In genomic region chr2:71336631-71337030, GRCm38 (mm10) we compare ENCODE assay signal across 31 mouse cellular contexts. TPM values are rescaled to one million over a fixed set of nuclear protein-coding genes. Genes with fewer than 3 reads are reported as not detected.
DNase-seq lines count a peak whose midpoint lies in the region; ATAC-seq and TF ChIP-seq lines count a peak whose summit lies in the region.
"Had no signal": no experiment of that assay in that cellular context is flagged by ENCODE, and none has a peak within 500 bp of the region (broad histone marks: within the 10 kb centered on the region; RNA-seq: fewer than 3 reads in every experiment).

No protein-coding gene starts in this region.

- H3K4me1 ChIP-seq in liver, embryonic 14.5 days (replicated peaks; ENCODE audit: control insufficient read depth in 2 of 2, insufficient read depth in 2 of 2, low read length in 1 of 2) = peaks cover 0 to 12% of the 10 kb centered on the region in 2 experiments; a peak in 1 of 4 replicates
- no peaks in the 10 kb centered on the region for H3K4me1 ChIP-seq in liver, postnatal 0 days (ENCODE audit: insufficient read depth)
- H3K4me1 ChIP-seq in MEL (ENCODE audit: control insufficient read depth in 1 of 2, insufficient read depth in 2 of 2, low read length in 2 of 2) = peaks cover 15 to 22% of the 10 kb centered on the region in 2 experiments
- H3K4me1 ChIP-seq in lung, adult 2 months (ENCODE audit: control insufficient read depth, insufficient read depth, low read length) = no peaks in the 10 kb centered on the region; the same call in 1 of the 2 replicates
- H3K4me1 ChIP-seq: embryonic facial prominence, embryonic 10.5 days; embryonic facial prominence, embryonic 13.5 days; forebrain, embryonic 12.5 days; forebrain, embryonic 15.5 days had no signal

- TF ChIP-seq POLR2A in MEL (IDR thresholded peaks at IDR 0.05; ENCODE audit: control insufficient read depth in 1 of 2, insufficient read depth in 1 of 2, low read depth in 1 of 2, low read length in 2 of 2, poor library complexity in 1 of 2) = no peak
- TF ChIP-seq POLR2A in lung, adult 2 months (IDR thresholded peaks at IDR 0.05; ENCODE audit: borderline replicate concordance, extremely low read depth, low read depth, low read length) = no peak

- TF ChIP-seq EP300 in liver, embryonic 14.5 days (IDR thresholded peaks at IDR 0.05; ENCODE audit: low read depth) = no peak
- TF ChIP-seq EP300 in liver, postnatal 0 days (IDR thresholded peaks at IDR 0.05; ENCODE audit: low read depth) = no peak
- no peak for TF ChIP-seq EP300 in MEL (IDR thresholded peaks at IDR 0.05; ENCODE audit: low read depth in 1 of 2, low read length in 2 of 2)

- H3K27ac ChIP-seq in liver, embryonic 14.5 days = no peak overlapping the region
- no peak overlapping the region for H3K27ac ChIP-seq in liver, postnatal 0 days (ENCODE audit: low read depth)
- H3K27ac ChIP-seq in MEL (ENCODE audit: control insufficient read depth, low read depth, low read length) = peak overlapping the region; percentile 95; the same call in 1 of the 2 replicates
- H3K27ac ChIP-seq: embryonic facial prominence, embryonic 10.5 days; embryonic facial prominence, embryonic 13.5 days; forebrain, embryonic 12.5 days; forebrain, embryonic 15.5 days; heart, embryonic 15.5 days; hindbrain, embryonic 14.5 days; hindbrain, postnatal 0 days had no signal

- H3K4me3 ChIP-seq in liver, embryonic 14.5 days (ENCODE audit: insufficient read depth in 1 of 2, low read depth in 2 of 2, low read length in 2 of 2) = no peak overlapping the region
- no peak overlapping the region for H3K4me3 ChIP-seq in liver, postnatal 0 days (ENCODE audit: low read depth, low read length)
- H3K4me3 ChIP-seq in MEL (ENCODE audit: control insufficient read depth in 1 of 2, insufficient read depth in 1 of 2, low read depth in 2 of 2, low read length in 2 of 2) = no peak overlapping the region
- no peak overlapping the region for H3K4me3 ChIP-seq in lung, adult 2 months (replicated peaks; ENCODE audit: extremely low read depth, low read depth, low read length)
- H3K4me3 ChIP-seq: embryonic facial prominence, embryonic 10.5 days; embryonic facial prominence, embryonic 13.5 days; erythroblast, embryonic 14.5 days; forebrain, embryonic 12.5 days; forebrain, embryonic 15.5 days; heart, embryonic 12.5 days; heart, embryonic 15.5 days had no signal

- no peaks in the 10 kb centered on the region for H3K27me3 ChIP-seq in liver, embryonic 14.5 days (ENCODE audit: control insufficient read depth, insufficient read depth, low read length)
- H3K27me3 ChIP-seq in liver, postnatal 0 days (ENCODE audit: insufficient read depth, low read length) = no peaks in the 10 kb centered on the region
- no peaks in the 10 kb centered on the region for H3K27me3 ChIP-seq in MEL (ENCODE audit: control insufficient read depth in 1 of 2, insufficient read depth in 2 of 2, low read length in 2 of 2)
- H3K27me3 ChIP-seq: embryonic facial prominence, embryonic 13.5 days; forebrain, embryonic 12.5 days; forebrain, embryonic 15.5 days; heart, embryonic 12.5 days; heart, embryonic 15.5 days had no signal

- H3K9me3 ChIP-seq in liver, embryonic 14.5 days (ENCODE audit: control insufficient read depth, low read length) = no peaks in the 10 kb centered on the region
- no peaks in the 10 kb centered on the region for H3K9me3 ChIP-seq in liver, postnatal 0 days (ENCODE audit: low read length)
- H3K9me3 ChIP-seq in MEL (replicated peaks; ENCODE audit: insufficient read depth, low read length) = no peaks in the 10 kb centered on the region
- H3K9me3 ChIP-seq: embryonic facial prominence, embryonic 10.5 days; embryonic facial prominence, embryonic 13.5 days; forebrain, embryonic 12.5 days; forebrain, embryonic 15.5 days; G1E; heart, embryonic 12.5 days; heart, embryonic 15.5 days had no signal

- H3K9ac ChIP-seq in liver, embryonic 14.5 days (replicated peaks) = no peak overlapping the region
- no peak overlapping the region for H3K9ac ChIP-seq in liver, postnatal 0 days (replicated peaks)
- peak overlapping the region; percentile 24 for H3K9ac ChIP-seq in MEL (ENCODE audit: control insufficient read depth, low read depth, low read length, poor library complexity, severe bottlenecking)
- H3K9ac ChIP-seq: embryonic facial prominence, embryonic 13.5 days; forebrain, embryonic 12.5 days; forebrain, embryonic 15.5 days; heart, embryonic 12.5 days; heart, embryonic 15.5 days; hindbrain, embryonic 14.5 days had no signal

- DNase-seq in adrenal gland, adult 2 months = peak; percentile 43
- DNase-seq in adrenal gland, postnatal 36 days = no peak
- DNase-seq in liver, embryonic 14.5 days (ENCODE audit: low read depth in 3 of 3, low spot score in 3 of 3) = no peak
- no peak for DNase-seq in liver, postnatal 0 days
- DNase-seq in MEL (ENCODE audit: low read depth, low spot score) = peak; percentile 29
- DNase-seq in MN1 (ENCODE audit: low spot score) = no peak
- no peak for DNase-seq in lung, adult 2 months
- DNase-seq: adrenal gland, postnatal 10 days; cerebellum, adult 11-12 months; cerebellum, adult 8-10 months; cerebellum, postnatal 10 days; cerebellum, postnatal 36 days; embryo, embryonic 11 days; gastrocnemius, postnatal 14 days; heart, adult 18-20 months; heart, postnatal 10 days; heart, postnatal 4 days had no signal

- no peak for ATAC-seq in liver, embryonic 14.5 days (ENCODE audit: insufficient read depth)
- no peak for ATAC-seq in liver, postnatal 0 days
- ATAC-seq in megakaryocyte, adult 5-6 weeks (ENCODE audit: poor library complexity, severe bottlenecking) = no peak
- ATAC-seq: activated CD4-positive, CD25-positive, alpha-beta regulatory T cell, adult 4 months; forebrain, embryonic 15.5 days; hindbrain, postnatal 0 days; inflammation-experienced regulatory T-cells, adult 6 months; intestine, embryonic 16.5 days had no signal

- H3K36me3 ChIP-seq in liver, embryonic 14.5 days (replicated peaks; ENCODE audit: control insufficient read depth, insufficient read depth, low read depth) = no peaks in the 10 kb centered on the region
- H3K36me3 ChIP-seq in liver, postnatal 0 days (replicated peaks; ENCODE audit: insufficient read depth, low read length) = peaks cover 2% of the 10 kb centered on the region; the same call in 1 of the 2 replicates
- H3K36me3 ChIP-seq in MEL (ENCODE audit: control insufficient read depth in 1 of 2, insufficient read depth in 2 of 2, low read length in 2 of 2) = peaks cover 0 to 29% of the 10 kb centered on the region in 2 experiments; a peak in 2 of 4 replicates

- no peak for TF ChIP-seq RAD21 in MEL (IDR thresholded peaks at IDR 0.05; ENCODE audit: low read depth, low read length)

- H3K79me2 ChIP-seq in MEL (ENCODE audit: control insufficient read depth, insufficient read depth, low read length, poor library complexity) = peaks cover 5% of the 10 kb centered on the region

- peak overlapping the region; percentile 15 for H3K4me2 ChIP-seq in liver, embryonic 14.5 days (ENCODE audit: low read depth)
- no peak overlapping the region for H3K4me2 ChIP-seq in liver, postnatal 0 days (ENCODE audit: low read depth, low read length)
- H3K4me2 ChIP-seq: embryonic facial prominence, embryonic 13.5 days; forebrain, embryonic 12.5 days; forebrain, embryonic 15.5 days; heart, embryonic 12.5 days; heart, embryonic 15.5 days; hindbrain, embryonic 14.5 days had no signal

- no peak for TF ChIP-seq CTCF in liver, embryonic 14.5 days (IDR thresholded peaks at IDR 0.05; ENCODE audit: low read depth)
- TF ChIP-seq CTCF in liver, postnatal 0 days (IDR thresholded peaks at IDR 0.05; ENCODE audit: low read depth) = no peak
- no peak for TF ChIP-seq CTCF in MEL (IDR thresholded peaks at IDR 0.05 in 2 of 3, conservative IDR thresholded peaks at IDR 0.05 in 1 of 3; ENCODE audit: control insufficient read depth in 1 of 3, insufficient read depth in 1 of 3, low read depth in 2 of 3, low read length in 3 of 3, poor library complexity in 1 of 3, severe bottlenecking in 1 of 3)
- no peak for TF ChIP-seq CTCF in lung, adult 2 months (IDR thresholded peaks at IDR 0.05; ENCODE audit: insufficient read depth, low read length)

- WGBS in liver, embryonic 14.5 days (ENCODE audit: insufficient replicate concordance) = 41% methylated on average over 6 of the region's 6 CpGs
- WGBS in liver, postnatal 0 days (ENCODE audit: insufficient replicate concordance) = 54% methylated on average over 6 of the region's 6 CpGs
- 92% methylated on average over 6 of the region's 6 CpGs for WGBS in lung, adult 2 months

TF ChIP-seq in MEL, 35 proteins besides CTCF, POLR2A, EP300 and RAD21:
- TF ChIP-seq GATA1 (IDR thresholded peaks at IDR 0.05; ENCODE audit: low read depth, low read length) (peak; percentile 32; the same call in 1 of the 2 replicates), MYC (IDR thresholded peaks at IDR 0.05; ENCODE audit: low read depth, low read length) (no peak)

RNA-seq across cellular contexts. Expression of gene Slc25a12, which starts 30.9 kb away (rescaled TPM):
- 10 to 100 TPM; 60.7 to 74.1 TPM for total RNA-seq in adrenal gland, adult 2 months (2021)
- polyA plus RNA-seq in adrenal gland, adult 2 months (2012; rRNA removed) = 32.8 and 46.3 TPM in 2 replicates
- 100 to 1,000 TPM in 1 of 2 experiments, 10 to 100 TPM in 1; 53.6 to 106 TPM for total RNA-seq in adrenal gland, postnatal 36 days (2021)
- polyA plus RNA-seq in liver, embryonic 14.5 days (2012; rRNA removed) = 12.8 and 13.1 TPM in 2 replicates
- polyA plus RNA-seq in liver, embryonic 14.5 days (2014; fragmentation: Nextera tagmentation; extraction: Ambion mirVana) = 23.0 and 24.0 TPM in 2 replicates
- polyA plus RNA-seq in liver, postnatal 0 days (2015; fragmentation: Nextera tagmentation; extraction: Ambion mirVana) = 20.5 and 21.0 TPM in 2 replicates
- 63.2 and 67.4 TPM in 2 replicates for total RNA-seq in MEL (2012; rRNA removed)
- 10 to 100 TPM in 1 of 2 experiments, not detected in 1; 98.6 TPM for polyA plus RNA-seq in MEL (2012; ENCODE audit: insufficient read depth in 1 of 2, insufficient read length in 2 of 2, low read depth in 1 of 2, low replicate concordance in 2 of 2, missing spikeins in 1 of 2)
- 39.7 and 45.8 TPM in 2 replicates for total RNA-seq in megakaryocyte, adult 5-6 weeks (2015)
- 36.8 and 44.4 TPM in 2 replicates for total RNA-seq in megakaryocyte, adult 5-6 weeks (2017)
- polyA plus RNA-seq in lung, adult 2 months (2012; rRNA removed) = 19.6 and 32.0 TPM in 2 replicates

RNA-seq across cellular contexts. Expression of gene Hat1, which starts 52.1 kb away (rescaled TPM):
- 10 to 100 TPM; 27.5 to 28.1 TPM for total RNA-seq in adrenal gland, adult 2 months (2021)
- 0.62 and 0.66 TPM in 2 replicates for polyA plus RNA-seq in adrenal gland, adult 2 months (2012; rRNA removed)
- 10 to 100 TPM; 30.7 to 35.8 TPM for total RNA-seq in adrenal gland, postnatal 36 days (2021)
- polyA plus RNA-seq in liver, embryonic 14.5 days (2012; rRNA removed) = 41.3 and 69.4 TPM in 2 replicates
- polyA plus RNA-seq in liver, embryonic 14.5 days (2014; fragmentation: Nextera tagmentation; extraction: Ambion mirVana) = 120 and 122 TPM in 2 replicates
- polyA plus RNA-seq in liver, postnatal 0 days (2015; fragmentation: Nextera tagmentation; extraction: Ambion mirVana) = 49.2 and 53.6 TPM in 2 replicates
- 167 and 190 TPM in 2 replicates for total RNA-seq in MEL (2012; rRNA removed)
- polyA plus RNA-seq in MEL (2012; ENCODE audit: insufficient read depth in 1 of 2, insufficient read length in 2 of 2, low read depth in 1 of 2, low replicate concordance in 2 of 2, missing spikeins in 1 of 2) = 100 to 1,000 TPM in 1 of 2 experiments, not detected in 1; 167 TPM
- total RNA-seq in megakaryocyte, adult 5-6 weeks (2015) = 115 and 152 TPM in 2 replicates
- 130 and 135 TPM in 2 replicates for total RNA-seq in megakaryocyte, adult 5-6 weeks (2017)
- polyA plus RNA-seq in lung, adult 2 months (2012; rRNA removed) = 2.1 and 4.2 TPM in 2 replicates

Comparison
In these comparisons a context has a peak if more than half of its experiments do, and no peak if none do; other contexts are left out.
1. DNase-seq: peak in adrenal gland, adult 2 months (single experiment) and MEL (single experiment); none in adrenal gland, postnatal 36 days (0 of 2), liver, embryonic 14.5 days (0 of 3), liver, postnatal 0 days (single experiment), MN1 (single experiment) and lung, adult 2 months (single experiment).